Mouse (Mus musculus) liver, postnatal 0 days (tissue): ENCODE data around the gene Vamp5.

ENCODE experiments used
- CTCF ChIP-seq: sonication (generic); IDR thresholded peaks from 2 replicates; pipeline ENCODE4 v1.5.1; 2016; ENCODE audit warnings: antibody characterized with exemption, low read depth
- EP300 ChIP-seq: IDR thresholded peaks from 2 replicates; pipeline ENCODE4 v1.6.1; 2016; ENCODE audit warnings: antibody characterized with exemption, low read depth, mild to moderate bottlenecking

GRCm38 (mm10) chr6:72428036-72428435, 47.8 kb upstream of the Vamp5 start:
- no peak for TF ChIP-seq EP300
- TF ChIP-seq CTCF, result peak; percentile 91
